Mouse (Mus musculus): ENCODE measurements around the gene Faxc. TPM values are rescaled to one million over a fixed set of nuclear protein-coding genes. Genes with fewer than 3 reads are reported as not detected.

Faxc gene
- total RNA-seq, 1 experiment: 2.0 TPM

DNA sequence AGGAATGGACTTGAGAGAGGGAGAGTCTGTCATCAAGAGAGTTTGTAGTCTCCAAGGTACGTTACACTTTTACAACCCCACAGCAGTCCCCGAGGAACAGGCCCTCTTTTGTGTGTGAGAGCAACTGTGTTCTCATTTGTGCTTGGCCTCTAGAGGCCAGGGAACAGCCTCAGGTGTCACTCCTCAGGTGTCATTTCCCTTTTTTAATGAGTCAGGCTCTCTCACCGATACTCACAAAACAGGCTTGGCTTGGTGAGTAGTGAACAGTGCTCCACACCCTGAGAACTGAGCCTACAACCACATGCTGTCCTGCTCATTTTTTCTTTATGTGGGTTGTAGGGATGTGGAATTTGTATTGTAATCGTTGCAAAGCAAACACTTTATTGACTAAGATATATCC, 49.3 kb downstream of the Faxc start:
- DNase-seq (ENCODE audit: low read depth, low spot score): no peak
- in situ Hi-C loops (cut with MboI; ENCODE audit: low sequenced_read_pairs in 2 of 2, unreplicated experiment in 2 of 2): no loop called here
- Histone ChIP-seq H3K4me3 (ENCODE audit: insufficient read depth in 1 of 2, low read depth in 1 of 2, low read length in 2 of 2, poor library complexity in 1 of 2, severe bottlenecking in 1 of 2) (no peak overlapping the region), H3K27ac (ENCODE audit: insufficient read depth, low read depth, low read length, poor library complexity, severe bottlenecking) (no peak overlapping the region), H3K9ac (ENCODE audit: insufficient read depth, low read depth, low read length, poor library complexity, severe bottlenecking) (no peak overlapping the region), H3K9me3 (ENCODE audit: control insufficient read depth, insufficient read depth, low read depth, low read length) (no peaks in the 10 kb centered on the region), H3K4me1 (ENCODE audit: control insufficient read depth in 2 of 2, insufficient read depth in 2 of 2, low read length in 2 of 2, poor library complexity in 1 of 2) (no peaks in the 10 kb centered on the region), H3K36me3 (ENCODE audit: control insufficient read depth, insufficient read depth, low read length, poor library complexity, severe bottlenecking) (no peaks in the 10 kb centered on the region)
- TF ChIP-seq ZC3H11A (IDR thresholded peaks at IDR 0.05; ENCODE audit: borderline replicate concordance, low read depth, low read length) (no peak), HCFC1 (IDR thresholded peaks at IDR 0.05; ENCODE audit: borderline replicate concordance, insufficient read depth, low read length) (no peak), MAFK (IDR thresholded peaks at IDR 0.05; ENCODE audit: insufficient read depth, low read depth, low read length) (no peak), CHD2 (IDR thresholded peaks at IDR 0.05; ENCODE audit: low read depth, low read length) (no peak), ZNF384 (IDR thresholded peaks at IDR 0.05; ENCODE audit: low read depth, low read length) (no peak)

DNA sequence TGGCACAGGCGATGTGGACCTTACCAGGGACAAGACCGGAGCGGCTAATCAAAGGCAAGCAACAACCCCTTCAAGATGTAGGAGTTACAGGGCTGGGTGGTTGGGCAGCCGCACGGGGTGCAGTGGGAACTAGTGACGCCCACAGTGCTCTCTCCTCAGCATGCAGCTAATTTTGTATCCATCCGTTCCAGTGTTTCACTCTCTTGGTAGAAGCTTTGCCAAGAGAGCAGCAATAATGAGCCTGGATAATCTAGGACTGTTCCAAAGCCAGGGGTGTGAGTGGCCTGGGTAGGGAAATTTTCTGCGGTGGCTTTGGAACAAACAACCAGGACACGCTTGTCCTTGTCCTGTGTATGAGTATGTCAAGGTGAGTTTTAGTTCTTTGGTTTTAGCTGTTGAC, 51.3 kb downstream of the Faxc start:
- H3K36me3 ChIP-seq (ENCODE audit: control insufficient read depth, insufficient read depth, low read length, poor library complexity, severe bottlenecking): no peaks in the 10 kb centered on the region
- DNase-seq (ENCODE audit: low read depth, low spot score): no peak
- H3K4me1 ChIP-seq (ENCODE audit: control insufficient read depth in 2 of 2, insufficient read depth in 2 of 2, low read length in 2 of 2, poor library complexity in 1 of 2): no peaks in the 10 kb centered on the region
- H3K27ac ChIP-seq (ENCODE audit: insufficient read depth, low read depth, low read length, poor library complexity, severe bottlenecking): no peak overlapping the region
- no peak overlapping the region for H3K4me3 ChIP-seq (ENCODE audit: insufficient read depth in 1 of 2, low read depth in 1 of 2, low read length in 2 of 2, poor library complexity in 1 of 2, severe bottlenecking in 1 of 2)
- TF ChIP-seq ZC3H11A (IDR thresholded peaks at IDR 0.05; ENCODE audit: borderline replicate concordance, low read depth, low read length) (no peak), CHD2 (IDR thresholded peaks at IDR 0.05; ENCODE audit: low read depth, low read length) (no peak), ZNF384 (IDR thresholded peaks at IDR 0.05; ENCODE audit: low read depth, low read length) (no peak), HCFC1 (IDR thresholded peaks at IDR 0.05; ENCODE audit: borderline replicate concordance, insufficient read depth, low read length) (no peak), MAFK (IDR thresholded peaks at IDR 0.05; ENCODE audit: insufficient read depth, low read depth, low read length) (no peak)
- no peak overlapping the region for H3K9ac ChIP-seq (ENCODE audit: insufficient read depth, low read depth, low read length, poor library complexity, severe bottlenecking)
- in situ Hi-C loops (cut with MboI; ENCODE audit: low sequenced_read_pairs in 2 of 2, unreplicated experiment in 2 of 2): no loop called here
- no peaks in the 10 kb centered on the region for H3K9me3 ChIP-seq (ENCODE audit: control insufficient read depth, insufficient read depth, low read depth, low read length)

DNA sequence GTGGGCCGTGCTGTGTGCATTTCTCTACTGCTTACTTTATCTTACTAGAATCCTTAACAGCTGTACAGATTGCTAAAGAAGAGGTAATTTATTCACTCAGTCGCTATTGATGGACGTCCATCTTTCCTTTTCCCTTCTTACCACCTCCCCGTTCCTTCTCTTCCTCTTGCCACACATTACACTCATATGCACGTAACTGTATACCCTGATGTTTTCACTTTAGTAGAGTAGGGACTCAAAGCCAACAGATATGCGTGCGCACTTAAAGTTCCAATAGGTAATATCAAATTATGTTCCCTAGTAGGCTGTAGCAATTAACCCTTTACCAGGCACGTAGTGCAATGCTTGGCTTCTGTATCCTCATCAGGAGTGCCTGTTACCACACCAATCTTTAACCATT, 55.7 kb downstream of the Faxc start:
- Histone ChIP-seq H3K9me3 (ENCODE audit: control insufficient read depth, insufficient read depth, low read depth, low read length) (no peaks in the 10 kb centered on the region), H3K4me1 (ENCODE audit: control insufficient read depth in 2 of 2, insufficient read depth in 2 of 2, low read length in 2 of 2, poor library complexity in 1 of 2) (no peaks in the 10 kb centered on the region), H3K27ac (ENCODE audit: insufficient read depth, low read depth, low read length, poor library complexity, severe bottlenecking) (no peak overlapping the region), H3K9ac (ENCODE audit: insufficient read depth, low read depth, low read length, poor library complexity, severe bottlenecking) (no peak overlapping the region), H3K4me3 (ENCODE audit: insufficient read depth in 1 of 2, low read depth in 1 of 2, low read length in 2 of 2, poor library complexity in 1 of 2, severe bottlenecking in 1 of 2) (no peak overlapping the region), H3K36me3 (ENCODE audit: control insufficient read depth, insufficient read depth, low read length, poor library complexity, severe bottlenecking) (no peaks in the 10 kb centered on the region)
- in situ Hi-C loops (cut with MboI; ENCODE audit: low sequenced_read_pairs in 2 of 2, unreplicated experiment in 2 of 2): no loop called here
- no peak for DNase-seq (ENCODE audit: low read depth, low spot score)
- TF ChIP-seq ZC3H11A (IDR thresholded peaks at IDR 0.05; ENCODE audit: borderline replicate concordance, low read depth, low read length) (no peak), HCFC1 (IDR thresholded peaks at IDR 0.05; ENCODE audit: borderline replicate concordance, insufficient read depth, low read length) (no peak), ZNF384 (IDR thresholded peaks at IDR 0.05; ENCODE audit: low read depth, low read length) (no peak), CHD2 (IDR thresholded peaks at IDR 0.05; ENCODE audit: low read depth, low read length) (no peak), MAFK (IDR thresholded peaks at IDR 0.05; ENCODE audit: insufficient read depth, low read depth, low read length) (no peak)

DNA sequence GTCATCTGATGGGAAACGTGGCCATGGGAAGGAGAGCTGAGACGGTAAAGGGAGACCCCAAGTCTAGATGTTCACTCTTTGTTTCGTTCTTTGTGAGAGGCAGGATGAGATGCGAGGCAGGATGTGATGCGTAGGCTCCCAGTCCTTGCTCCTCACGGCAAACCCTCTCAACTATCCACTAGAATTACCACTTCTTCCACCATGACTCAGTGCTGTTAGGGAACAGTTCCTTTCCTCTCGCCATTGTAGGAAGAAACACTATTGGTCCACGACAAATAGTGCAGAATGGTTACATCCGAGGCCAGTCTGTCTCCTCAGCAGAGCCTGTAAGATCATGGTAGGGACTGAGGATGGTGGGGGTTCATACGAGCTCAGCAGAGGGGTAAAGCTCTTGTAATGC, 56.3 kb downstream of the Faxc start:
- no peak overlapping the region for H3K27ac ChIP-seq (ENCODE audit: insufficient read depth, low read depth, low read length, poor library complexity, severe bottlenecking)

DNA sequence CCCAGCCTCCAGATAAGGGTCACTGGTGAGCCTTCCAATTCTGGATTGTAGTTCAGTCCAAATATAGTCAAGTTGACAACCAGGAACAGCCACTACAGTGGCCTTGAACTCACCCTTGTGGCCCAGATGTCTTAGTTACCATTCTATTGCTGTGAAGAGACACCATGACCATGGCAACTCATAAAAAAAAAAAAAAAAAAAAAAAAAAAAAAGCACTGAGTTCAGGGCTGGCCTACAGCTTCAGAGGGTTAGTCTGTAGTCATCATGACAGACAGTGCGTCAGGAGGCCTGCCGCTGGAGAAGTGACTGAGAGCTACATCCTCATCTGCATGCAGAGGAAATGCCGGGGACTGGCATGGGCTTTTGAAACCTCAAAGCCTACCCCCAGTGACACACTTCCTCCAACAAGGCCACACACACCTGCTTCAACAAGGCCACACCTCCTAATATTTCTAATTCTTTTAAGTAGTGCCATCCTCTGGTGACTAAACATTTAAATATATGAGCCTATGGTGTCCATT, 58.5 kb downstream of the Faxc start:
- TF ChIP-seq ZNF384 (IDR thresholded peaks at IDR 0.05; ENCODE audit: low read depth, low read length) (0 out of 2 replicates have a peak, but pooled peaks have one; percentile 47), CHD2 (IDR thresholded peaks at IDR 0.05; ENCODE audit: low read depth, low read length) (no peak), ZC3H11A (IDR thresholded peaks at IDR 0.05; ENCODE audit: borderline replicate concordance, low read depth, low read length) (no peak), HCFC1 (IDR thresholded peaks at IDR 0.05; ENCODE audit: borderline replicate concordance, insufficient read depth, low read length) (no peak), MAFK (IDR thresholded peaks at IDR 0.05; ENCODE audit: insufficient read depth, low read depth, low read length) (no peak)
- Histone ChIP-seq H3K9ac (ENCODE audit: insufficient read depth, low read depth, low read length, poor library complexity, severe bottlenecking) (no peak overlapping the region), H3K4me3 (ENCODE audit: insufficient read depth in 1 of 2, low read depth in 1 of 2, low read length in 2 of 2, poor library complexity in 1 of 2, severe bottlenecking in 1 of 2) (no peak overlapping the region), H3K9me3 (ENCODE audit: control insufficient read depth, insufficient read depth, low read depth, low read length) (no peaks in the 10 kb centered on the region), H3K36me3 (ENCODE audit: control insufficient read depth, insufficient read depth, low read length, poor library complexity, severe bottlenecking) (no peaks in the 10 kb centered on the region), H3K27ac (ENCODE audit: insufficient read depth, low read depth, low read length, poor library complexity, severe bottlenecking) (no peak overlapping the region), H3K4me1 (ENCODE audit: control insufficient read depth in 2 of 2, insufficient read depth in 2 of 2, low read length in 2 of 2, poor library complexity in 1 of 2) (no peaks in the 10 kb centered on the region)
- in situ Hi-C loops (cut with MboI; ENCODE audit: low sequenced_read_pairs in 2 of 2, unreplicated experiment in 2 of 2): no loop called here
- no peak for DNase-seq (ENCODE audit: low read depth, low spot score)

More for the DNA sequence above, 56.3 kb downstream of the Faxc start:
- Histone ChIP-seq H3K4me1 (ENCODE audit: control insufficient read depth in 2 of 2, insufficient read depth in 2 of 2, low read length in 2 of 2, poor library complexity in 1 of 2) (no peaks in the 10 kb centered on the region), H3K4me3 (ENCODE audit: insufficient read depth in 1 of 2, low read depth in 1 of 2, low read length in 2 of 2, poor library complexity in 1 of 2, severe bottlenecking in 1 of 2) (no peak overlapping the region), H3K36me3 (ENCODE audit: control insufficient read depth, insufficient read depth, low read length, poor library complexity, severe bottlenecking) (no peaks in the 10 kb centered on the region), H3K9me3 (ENCODE audit: control insufficient read depth, insufficient read depth, low read depth, low read length) (no peaks in the 10 kb centered on the region), H3K9ac (ENCODE audit: insufficient read depth, low read depth, low read length, poor library complexity, severe bottlenecking) (no peak overlapping the region)
- TF ChIP-seq MAFK (IDR thresholded peaks at IDR 0.05; ENCODE audit: insufficient read depth, low read depth, low read length) (no peak), ZC3H11A (IDR thresholded peaks at IDR 0.05; ENCODE audit: borderline replicate concordance, low read depth, low read length) (no peak), ZNF384 (IDR thresholded peaks at IDR 0.05; ENCODE audit: low read depth, low read length) (no peak), HCFC1 (IDR thresholded peaks at IDR 0.05; ENCODE audit: borderline replicate concordance, insufficient read depth, low read length) (no peak)
- in situ Hi-C loops (cut with MboI; ENCODE audit: low sequenced_read_pairs in 2 of 2, unreplicated experiment in 2 of 2): no loop called here
- no peak for DNase-seq (ENCODE audit: low read depth, low spot score)
